Mouse (Mus musculus) kidney, adult 10 weeks (tissue): ENCODE data around the gene Ttll11. TPM values are rescaled to one million over a fixed set of nuclear protein-coding genes. Genes with fewer than 3 reads are reported as not detected.

Source experiments
- polyA plus RNA-seq: library from polyadenylated mRNA; stranded (reverse); fragments of 350-450 nt; fragmentation: Illumina TruSeq; extraction: RNeasy Lipid Tissue Mini Kit (QIAGEN cat#74804); gene quantifications from one replicate; pipeline ENCODE4 v1.2.3, GENCODE M21; 2014; ENCODE audit warnings: low read depth, low replicate concordance

Gene Ttll11
- not detected for polyA plus RNA-seq

GRCm38 (mm10) chr2:35979644-35980021, at the start of gene Ttll11:
Gene Ttll11, minus strand, starts transcription at chr2:35979913.

Other genes starting within 250 kb of the Ttll11 start
- 4.9 TPM for gene Ndufa8, start 69.5 kb upstream of the Ttll11 start, polyA plus RNA-seq
- not detected for gene Morn5, start 69.5 kb upstream of the Ttll11 start, polyA plus RNA-seq
- not detected for gene Lhx6, start 125.5 kb upstream of the Ttll11 start, polyA plus RNA-seq
- gene Mrrf, start 156.5 kb upstream of the Ttll11 start, polyA plus RNA-seq, result 37.2 TPM
- gene Rbm18, start 156.9 kb upstream of the Ttll11 start, polyA plus RNA-seq, result 56.5 TPM